Mouse (Mus musculus) stomach, postnatal 0 days (tissue): ENCODE measurements around the gene Zfp513. TPM values are rescaled to one million over a fixed set of nuclear protein-coding genes. Genes with fewer than 3 reads are reported as not detected.

ENCODE experiments used
- ATAC-seq: fragments of 200-750 bp; cut with Nextera tagmentation; 2 replicates; pipeline ENCODE4 v1.8.0; 2017; ENCODE audit not compliant: low FRiP score, low TSS enrichment
- DNase-seq: peaks from one replicate; pipeline ENCODE4 v3.0.0-alpha.2; 2016; ENCODE audit warnings: low spot score
- H3K27ac ChIP-seq: fragments of 300-500 bp; sonication (generic); replicated peaks from 2 replicates; pipeline ENCODE4 v1.5.1; 2014; ENCODE audit warnings: mild to moderate bottlenecking, control low read depth
- H3K27me3 ChIP-seq: fragments of 300-500 bp; sonication (generic); 2 replicates; pipeline ENCODE4 v1.6.1; 2014; ENCODE audit warnings: low read length; ENCODE audit not compliant: control insufficient read depth, insufficient read depth
- H3K36me3 ChIP-seq: fragments of 300-500 bp; sonication (generic); 2 replicates; pipeline ENCODE4 v1.6.1; 2014; ENCODE audit warnings: low read length, mixed read lengths; ENCODE audit not compliant: control insufficient read depth, insufficient read depth
- H3K4me1 ChIP-seq: fragments of 300-500 bp; sonication (generic); replicated peaks from 2 replicates; pipeline ENCODE4 v1.6.1; 2014; ENCODE audit warnings: antibody characterized with exemption; ENCODE audit not compliant: control insufficient read depth, insufficient read depth
- H3K4me2 ChIP-seq: fragments of 300-500 bp; sonication (generic); replicated peaks from 2 replicates; pipeline ENCODE4 v1.6.1; 2014; ENCODE audit warnings: low read depth, mild to moderate bottlenecking, control low read depth, moderate library complexity
- H3K4me3 ChIP-seq: fragments of 300-500 bp; sonication (generic); 2 replicates; pipeline ENCODE4 v1.5.1; 2014; ENCODE audit warnings: low read depth, low read length, control low read depth
- H3K9ac ChIP-seq: fragments of 300-500 bp; sonication (generic); 2 replicates; pipeline ENCODE4 v1.6.1; 2014; ENCODE audit warnings: mild to moderate bottlenecking, low read length, control low read depth, mixed read lengths
- H3K9me3 ChIP-seq: fragments of 300-500 bp; sonication (generic); 2 replicates; pipeline ENCODE4 v1.6.1; 2016; ENCODE audit warnings: low read length; ENCODE audit not compliant: control insufficient read depth
- CTCF ChIP-seq: IDR thresholded peaks from 2 replicates; pipeline ENCODE4 v1.5.1; 2016; ENCODE audit warnings: antibody characterized with exemption, low read depth, mild to moderate bottlenecking, moderate library complexity
- EP300 ChIP-seq: optimal IDR thresholded peaks from 2 replicates; pipeline ENCODE3; 2016; ENCODE audit warnings: antibody characterized with exemption
- WGBS: fragments of 180-500 bp; shearing (Covaris S2); extraction: QIAGEN DNeasy Blood & Tissue Kit; methylation state at CpG from one replicate; pipeline ENCODE4 v1.1.7; 2014; 5-methylcytosine and 5-hydroxymethylcytosine counted together
- polyA plus RNA-seq: library from polyadenylated mRNA; unstranded; fragments of >200 nt; fragmentation: Nextera tagmentation; extraction: Ambion mirVana; gene quantifications from 2 replicates; pipeline ENCODE4 v1.2.1, GENCODE M21; 2015

Gene Zfp513
- polyA plus RNA-seq, 1 experiment from 2014 or later: 4.8 TPM

GRCm38 (mm10) chr5:31151746-31152145, 50.4 kb downstream of the Zfp513 start:
- WGBS: 50% methylated on average over 3 of the region's 3 CpGs
- DNase-seq (peak; percentile 40), ATAC-seq (peak; percentile 38; the same call in 1 of the 2 replicates)
- Histone ChIP-seq H3K4me3 (no peak overlapping the region), H3K9me3 (no peaks in the 10 kb centered on the region), H3K27ac (no peak overlapping the region), H3K36me3 (no peaks in the 10 kb centered on the region), H3K4me2 (no peak overlapping the region), H3K27me3 (no peaks in the 10 kb centered on the region), H3K9ac (no peak overlapping the region), H3K4me1 (peaks cover 4% of the 10 kb centered on the region; the same call in 1 of the 2 replicates)
- TF ChIP-seq CTCF (peak; percentile 46), EP300 (no peak)

GRCm38 (mm10) chr5:31149781-31150180, 52.3 kb downstream of the Zfp513 start:
- ATAC-seq: no peak
- 71% methylated on average over 4 of the region's 4 CpGs for WGBS
- H3K9ac ChIP-seq: no peak overlapping the region
- no peaks in the 10 kb centered on the region for H3K27me3 ChIP-seq
- DNase-seq: no peak
- peaks cover 4% of the 10 kb centered on the region; the same call in 1 of the 2 replicates for H3K4me1 ChIP-seq
- no peak overlapping the region for H3K27ac ChIP-seq
- TF ChIP-seq CTCF: no peak
- TF ChIP-seq EP300: no peak
- no peaks in the 10 kb centered on the region for H3K9me3 ChIP-seq
- H3K36me3 ChIP-seq: 0 out of 2 replicates have a peak, but pooled peaks cover 4% of the 10 kb centered on the region
- H3K4me3 ChIP-seq: no peak overlapping the region
- no peak overlapping the region for H3K4me2 ChIP-seq

Other genes starting within 250 kb of the Zfp513 start
- 88.1 and 93.1 TPM in 2 replicates for gene Preb, start 241.9 kb downstream of the Zfp513 start, polyA plus RNA-seq
- 4.3 and 4.5 TPM in 2 replicates for gene Tcf23, start 233.6 kb downstream of the Zfp513 start, polyA plus RNA-seq
- 192 and 197 TPM in 2 replicates for gene Atraid, start 154.0 kb downstream of the Zfp513 start, polyA plus RNA-seq
- 4.2 TPM in 2 replicates for gene Slc5a6, start 153.4 kb downstream of the Zfp513 start, polyA plus RNA-seq
- 4.9 and 6.1 TPM in 2 replicates for gene Cad, start 147.5 kb downstream of the Zfp513 start, polyA plus RNA-seq
- not detected in 2 replicates for gene Dnajc5g, start 96.0 kb downstream of the Zfp513 start, polyA plus RNA-seq
- 0.11 TPM in 1 of 2 replicates, not detected in the other for gene Slc30a3, start 94.1 kb downstream of the Zfp513 start, polyA plus RNA-seq
- gene Trim54, start 85.6 kb downstream of the Zfp513 start, polyA plus RNA-seq: 0.06 TPM in 1 of 2 replicates, not detected in the other
- not detected in 2 replicates for gene Ucn, start 63.5 kb downstream of the Zfp513 start, polyA plus RNA-seq
- gene Mpv17, start 48.1 kb downstream of the Zfp513 start, polyA plus RNA-seq: 29.4 and 29.6 TPM in 2 replicates
- gene Gm29609, start 22.4 kb downstream of the Zfp513 start, polyA plus RNA-seq: 0.31 and 0.57 TPM in 2 replicates
- gene Gtf3c2, start 22.2 kb downstream of the Zfp513 start, polyA plus RNA-seq: 19.9 and 25.1 TPM in 2 replicates
- gene Snx17, start 9.1 kb downstream of the Zfp513 start, polyA plus RNA-seq: 80.3 and 83.2 TPM in 2 replicates
- gene Eif2b4, start 8.9 kb downstream of the Zfp513 start, polyA plus RNA-seq: 44.2 and 47.7 TPM in 2 replicates
- gene Ppm1g, start 18.4 kb upstream of the Zfp513 start, polyA plus RNA-seq: 57.8 and 59.4 TPM in 2 replicates
- 95.3 and 95.9 TPM in 2 replicates for gene Nrbp1, start 38.6 kb upstream of the Zfp513 start, polyA plus RNA-seq
- 0.38 and 1.0 TPM in 2 replicates for gene Gm9970, start 38.9 kb upstream of the Zfp513 start, polyA plus RNA-seq
- 75.2 and 78.2 TPM in 2 replicates for gene Krtcap3, start 49.4 kb upstream of the Zfp513 start, polyA plus RNA-seq
- gene Ift172, start 88.8 kb upstream of the Zfp513 start, polyA plus RNA-seq: 20.0 and 20.3 TPM in 2 replicates
- 12.8 and 13.7 TPM in 2 replicates for gene Fndc4, start 93.8 kb upstream of the Zfp513 start, polyA plus RNA-seq
- gene Gckr, start 95.1 kb upstream of the Zfp513 start, polyA plus RNA-seq: 0.08 and 0.29 TPM in 2 replicates